Mouse (Mus musculus): ENCODE results near the gene C1qtnf7.

C1qtnf7 gene

DNA sequence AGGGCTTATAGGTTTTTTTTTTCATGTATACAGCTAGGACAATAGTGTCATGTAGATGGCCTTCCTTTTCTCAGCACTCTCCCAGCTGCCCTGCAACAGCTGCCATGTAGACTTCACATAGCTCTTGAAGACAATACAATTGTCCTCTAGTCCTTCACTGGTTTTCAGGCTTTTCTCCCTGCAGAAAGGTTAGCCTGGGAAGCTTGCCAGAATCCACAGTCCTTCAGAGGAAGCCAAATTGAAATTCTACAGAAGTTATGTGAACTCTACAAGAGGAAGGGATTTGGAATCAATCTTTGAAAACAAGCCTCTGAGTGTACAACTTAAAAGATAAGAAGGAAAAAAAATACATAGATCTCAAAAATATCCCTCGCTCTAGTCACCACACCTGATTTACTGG is 94.4 kb downstream of the C1qtnf7 start:
- DNase-seq (ENCODE audit: low spot score): no peak

DNA sequence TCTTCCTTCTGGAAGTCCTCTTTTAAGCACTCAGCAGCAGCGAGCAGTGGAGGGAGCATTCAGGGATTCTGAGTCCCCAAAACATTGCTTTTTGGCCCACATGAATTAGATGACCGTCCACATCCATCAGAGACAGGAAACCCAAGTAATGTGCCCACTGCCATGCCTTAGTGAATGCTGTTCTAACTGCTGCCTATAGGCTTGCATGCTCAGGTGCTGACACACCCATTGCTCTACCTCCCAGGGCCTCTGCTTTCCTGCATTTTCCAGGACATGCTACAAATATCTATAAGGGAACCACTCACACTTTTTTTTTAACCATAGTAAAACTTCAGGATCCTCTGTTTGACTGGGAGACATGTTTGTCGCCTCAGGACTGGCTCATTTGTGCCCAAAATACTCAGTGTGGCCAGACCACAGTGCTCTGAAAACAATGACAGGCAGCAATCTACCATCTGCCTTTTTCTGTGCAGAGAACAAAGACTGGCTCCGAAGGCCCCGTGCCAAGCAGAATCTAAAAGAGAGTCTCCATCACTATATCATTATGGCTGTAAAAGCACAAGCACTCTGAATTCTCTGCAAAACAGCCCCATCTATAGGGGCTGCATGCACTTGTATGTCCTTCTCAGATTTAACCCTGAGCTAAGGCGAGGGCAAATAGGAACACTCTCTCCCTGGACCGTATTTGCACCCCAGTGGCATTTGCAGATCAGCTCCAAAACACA is 106.4 kb downstream of the C1qtnf7 start:
- DNase-seq (ENCODE audit: low spot score): no peak

- no peak for DNase-seq (ENCODE audit: low spot score)
Measured at GRCm38 (mm10) chr5:43625407-43625806, 110.1 kb downstream of the C1qtnf7 start.

- DNase-seq (ENCODE audit: low spot score): no peak
Measured at GRCm38 (mm10) chr5:43634071-43634601, 118.8 kb downstream of the C1qtnf7 start.

DNA sequence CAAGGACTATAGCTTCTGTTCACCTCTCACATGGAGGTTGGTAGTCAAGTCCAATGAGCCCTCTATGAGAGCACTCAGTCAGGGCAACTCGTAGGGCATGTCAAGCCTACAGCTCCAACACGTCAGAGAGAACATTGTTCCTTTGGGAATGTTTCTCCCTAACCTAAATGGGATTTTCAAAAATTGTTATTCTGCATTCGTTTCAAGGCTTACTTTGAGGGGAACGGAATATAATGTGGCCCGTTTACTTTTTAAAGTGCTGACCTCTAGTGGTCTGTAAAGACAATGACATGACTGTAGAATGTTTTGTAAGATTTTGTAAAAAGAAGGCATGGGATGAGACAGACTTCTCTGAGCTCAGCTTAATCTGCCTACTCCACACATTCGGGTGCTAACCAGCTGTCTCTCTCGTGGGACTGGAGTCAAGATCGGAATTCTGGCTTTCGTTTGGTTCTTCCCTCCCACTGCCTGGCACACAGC is 119.3 kb downstream of the C1qtnf7 start:
- no peak for DNase-seq (ENCODE audit: low spot score)

GRCm38 (mm10) chr5:43645020-43645419 is 129.7 kb downstream of the C1qtnf7 start:
- no peak for DNase-seq (ENCODE audit: low spot score)

- DNase-seq (ENCODE audit: low spot score): no peak
Measured at GRCm38 (mm10) chr5:43647098-43647774, 131.9 kb downstream of the C1qtnf7 start.

GRCm38 (mm10) chr5:43661498-43661897 is 146.2 kb downstream of the C1qtnf7 start:
- no peak for DNase-seq (ENCODE audit: low spot score)

DNA sequence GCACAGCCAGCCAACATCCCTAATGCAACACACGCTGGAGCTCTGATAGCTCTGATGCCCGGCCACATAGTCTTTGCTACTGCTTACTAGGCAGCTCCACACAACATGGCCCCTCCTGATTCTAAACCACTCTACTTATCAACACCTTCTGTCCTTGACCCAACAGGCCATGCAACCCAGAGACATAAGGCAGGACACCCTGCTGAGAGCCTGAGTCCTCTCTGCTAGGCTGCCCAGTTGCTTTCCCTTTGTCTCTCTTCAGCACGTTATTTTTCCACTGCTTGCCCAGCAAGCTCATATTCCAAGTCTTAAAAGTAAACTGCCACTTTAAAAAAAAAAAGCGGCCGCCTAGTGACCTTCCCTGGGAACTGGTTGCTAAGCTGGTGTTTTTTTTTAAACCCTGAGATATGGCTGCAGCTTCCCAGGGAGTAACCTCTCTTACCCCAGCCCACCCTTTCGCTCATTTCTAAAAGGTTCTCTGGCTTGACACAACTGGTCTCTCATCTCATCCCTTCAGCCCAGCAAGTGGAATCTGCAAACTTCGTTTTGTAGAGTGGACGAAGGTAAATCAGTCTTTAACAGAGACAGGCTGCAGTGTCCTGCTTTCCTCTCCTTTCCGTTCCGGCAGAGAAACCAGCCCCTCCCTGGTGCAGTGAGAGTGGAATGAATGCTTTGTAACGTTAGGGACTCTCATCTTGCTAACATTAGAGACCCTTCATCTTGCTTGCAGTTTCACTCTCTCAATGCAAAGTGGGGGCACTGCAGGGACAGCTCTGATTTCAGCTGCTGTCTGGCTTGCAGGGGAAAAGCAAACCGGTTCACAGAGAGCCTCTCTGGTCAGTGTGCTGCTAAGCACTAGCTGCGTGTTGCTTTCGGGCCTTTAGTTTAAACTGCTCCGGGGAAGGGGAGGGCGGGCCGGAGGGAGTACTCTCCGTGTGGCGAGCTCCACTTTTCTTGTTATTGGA is 146.9 kb downstream of the C1qtnf7 start, which contains the start of gene Cc2d2a:
TSS of gene Cc2d2a (plus strand) at position 350 of the 965 bp plus-strand sequence.
- DNase-seq (ENCODE audit: low spot score): no peak

- DNase-seq (ENCODE audit: low spot score): no peak
Measured at GRCm38 (mm10) chr5:43663531-43663930, 148.2 kb downstream of the C1qtnf7 start.

- DNase-seq (ENCODE audit: low spot score): no peak
Measured at GRCm38 (mm10) chr5:43665144-43665543, 149.8 kb downstream of the C1qtnf7 start.
